29 mouse cellular contexts compared by ENCODE assay signal in genomic region chr14:72700056-72700455, GRCm38 (mm10). TPM values are rescaled to one million over a fixed set of nuclear protein-coding genes. Genes with fewer than 3 reads are reported as not detected.
DNase-seq lines count a peak whose midpoint lies in the region; ATAC-seq lines count a peak whose summit lies in the region.
"Had no signal": no experiment of that assay in that cellular context is flagged by ENCODE, and none has a peak within 500 bp of the region (broad histone marks: within the 10 kb centered on the region; RNA-seq: fewer than 3 reads in every experiment).

No protein-coding gene starts in this region.

- 63% methylated on average over 5 of the region's 5 CpGs for WGBS in liver, embryonic 11.5 days

- DNase-seq in liver (peak; percentile 6), adipocyte (ENCODE audit: low spot score) (no peak)
- no peak for DNase-seq in liver, embryonic 11.5 days (ENCODE audit: low spot score)
- DNase-seq in cerebellum, postnatal 25 days: no peak
- no peak for DNase-seq in layer of hippocampus, postnatal 36 days
- no peak for DNase-seq in spleen, postnatal 14 days (ENCODE audit: low spot score in 2 of 2)
- DNase-seq: adrenal gland, postnatal 10 days; adrenal gland, postnatal 36 days; B cell, adult 2 months; cerebellum, adult 18-20 months; cerebellum, adult 9-10 months; cerebellum, postnatal 14 days; embryo, embryonic 11 days; gastrocnemius, postnatal 10 days; gastrocnemius, postnatal 36 days; heart, adult 11 months had no signal

- no peaks in the 10 kb centered on the region for H3K4me1 ChIP-seq in liver, embryonic 11.5 days (replicated peaks; ENCODE audit: control insufficient read depth, insufficient read depth, low read length)
- H3K4me1 ChIP-seq in megakaryocyte, embryonic 14.5 days: peaks cover 51% of the 10 kb centered on the region
- H3K4me1 ChIP-seq: embryonic facial prominence, embryonic 10.5 days; embryonic facial prominence, embryonic 13.5 days; forebrain, embryonic 13.5 days had no signal

- H3K9me3 ChIP-seq in liver, embryonic 11.5 days (ENCODE audit: control insufficient read depth, low read length): no peaks in the 10 kb centered on the region
- no peaks in the 10 kb centered on the region for H3K9me3 ChIP-seq in megakaryocyte, embryonic 14.5 days
- H3K9me3 ChIP-seq: embryonic facial prominence, embryonic 10.5 days; embryonic facial prominence, embryonic 13.5 days; forebrain, embryonic 13.5 days had no signal

- no peak overlapping the region for H3K4me2 ChIP-seq in liver, embryonic 11.5 days
- H3K4me2 ChIP-seq: embryonic facial prominence, embryonic 13.5 days; forebrain, embryonic 13.5 days; heart, embryonic 11.5 days; hindbrain, embryonic 14.5 days had no signal

- no peak overlapping the region for H3K9ac ChIP-seq in liver, embryonic 11.5 days (ENCODE audit: low read depth, low read length)
- H3K9ac ChIP-seq: embryonic facial prominence, embryonic 13.5 days; forebrain, embryonic 13.5 days; hindbrain, embryonic 14.5 days had no signal

- H3K36me3 ChIP-seq in liver, embryonic 11.5 days (ENCODE audit: control insufficient read depth, insufficient read depth, low read length): no peaks in the 10 kb centered on the region
- H3K36me3 ChIP-seq in megakaryocyte, embryonic 14.5 days (replicated peaks; ENCODE audit: low read length): peaks cover 19% of the 10 kb centered on the region
- H3K36me3 ChIP-seq: embryonic facial prominence, embryonic 10.5 days; embryonic facial prominence, embryonic 13.5 days had no signal

- ATAC-seq in liver, embryonic 11.5 days (replicated peaks; ENCODE audit: low FRiP score): no peak
- peak; percentile 90 for ATAC-seq in granulocyte monocyte progenitor cell, adult 5-6 weeks (replicated peaks; ENCODE audit: poor library complexity, severe bottlenecking)
- ATAC-seq: activated CD4-positive, CD25-positive, alpha-beta regulatory T cell, adult 4 months; CD4-positive, CD25-positive, alpha-beta regulatory T cell, adult 4 months; forebrain, embryonic 13.5 days; forebrain, embryonic 16.5 days; hindbrain, postnatal 0 days; inflammation-experienced regulatory T-cells, adult 6 months had no signal

- no peak overlapping the region for H3K4me3 ChIP-seq in liver, embryonic 11.5 days (ENCODE audit: low read depth, low read length)
- peak overlapping the region; percentile 77 for H3K4me3 ChIP-seq in megakaryocyte, embryonic 14.5 days (replicated peaks)
- H3K4me3 ChIP-seq: embryonic facial prominence, embryonic 10.5 days; embryonic facial prominence, embryonic 13.5 days; erythroblast, embryonic 14.5 days; forebrain, embryonic 13.5 days had no signal

- H3K27ac ChIP-seq in liver, embryonic 11.5 days (ENCODE audit: low read depth, low read length): no peak overlapping the region
- H3K27ac ChIP-seq: embryonic facial prominence, embryonic 10.5 days; embryonic facial prominence, embryonic 13.5 days; forebrain, embryonic 13.5 days; hindbrain, embryonic 14.5 days; hindbrain, postnatal 0 days had no signal

- H3K27me3 ChIP-seq in liver, embryonic 11.5 days (replicated peaks; ENCODE audit: control insufficient read depth, insufficient read depth, low read length): no peaks in the 10 kb centered on the region
- no peaks in the 10 kb centered on the region for H3K27me3 ChIP-seq in megakaryocyte, embryonic 14.5 days (replicated peaks)
- H3K27me3 ChIP-seq: embryonic facial prominence, embryonic 13.5 days; forebrain, embryonic 13.5 days had no signal

RNA-seq across cellular contexts. Expression of gene Fndc3a, which starts 9.7 kb away (rescaled TPM):
- 18.5 and 19.5 TPM in 2 replicates for polyA plus RNA-seq in liver, embryonic 11.5 days (2014; fragmentation: Nextera tagmentation; extraction: Ambion mirVana)
- 55.4 and 60.0 TPM in 2 replicates for total RNA-seq in granulocyte monocyte progenitor cell, adult 5-6 weeks (2014; fragmentation: Nextera tagmentation)
- total RNA-seq in granulocyte monocyte progenitor cell, adult 5-6 weeks (2017): 46.7 and 54.3 TPM in 2 replicates
- 3.0 TPM in 1 of 2 replicates, not detected in the other for polyA plus RNA-seq in megakaryocyte, embryonic 14.5 days (2012; ENCODE audit: insufficient read depth, low replicate concordance)
- 10 to 100 TPM; 43.8 to 53.2 TPM for total RNA-seq in layer of hippocampus, postnatal 36 days (2021)
